Comparison of ENCODE assay signal across 7 mouse cellular contexts in the genomic region with DNA sequence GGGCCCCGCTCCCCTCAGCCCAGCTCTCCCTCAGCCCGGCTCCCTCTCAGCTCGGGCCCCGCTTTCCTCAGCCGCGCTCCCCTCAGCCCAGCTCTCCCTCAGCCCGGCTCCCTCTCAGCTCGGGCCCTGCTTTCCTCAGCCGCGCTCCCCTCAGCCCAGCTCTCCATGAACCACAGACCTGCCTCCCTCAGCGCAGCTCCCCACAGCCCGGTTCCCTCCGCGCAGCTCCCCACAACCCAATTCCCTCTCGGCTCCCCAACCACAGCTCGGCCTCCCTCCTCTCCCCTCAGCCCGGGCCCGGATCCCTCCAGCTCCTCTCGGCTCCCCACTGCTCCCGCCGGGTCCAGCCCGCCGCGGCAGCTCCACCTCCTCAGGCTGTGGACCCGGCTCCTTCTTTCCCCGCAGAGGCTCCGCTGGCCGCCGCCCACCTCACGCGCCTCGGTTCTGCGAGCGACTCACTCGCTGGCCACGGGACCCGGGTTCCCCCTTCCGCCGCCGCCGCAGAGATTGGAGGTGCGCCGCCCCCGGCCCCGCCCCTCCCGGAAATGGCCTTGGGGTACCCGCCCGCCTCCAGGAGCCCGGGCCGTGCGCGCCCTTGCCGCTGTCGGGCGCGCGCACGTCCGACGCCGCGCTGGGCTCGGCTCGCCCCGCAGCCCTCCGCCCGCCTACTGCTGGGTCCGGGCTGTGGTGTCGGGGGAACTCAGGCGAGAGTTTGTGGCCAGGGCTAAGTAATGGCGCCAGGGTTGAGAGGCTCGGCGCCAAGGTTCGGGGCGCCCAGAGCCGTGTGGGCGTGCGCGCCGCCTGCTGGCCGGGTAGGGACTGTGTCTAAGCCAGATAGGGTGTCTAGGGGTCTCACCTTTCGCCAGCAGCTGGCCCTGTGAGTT. TPM values are rescaled to one million over a fixed set of nuclear protein-coding genes. Genes with fewer than 3 reads are reported as not detected.
DNase-seq lines count a peak whose midpoint lies in the region; ATAC-seq lines count a peak whose summit lies in the region.

Gene Sgpl1 (minus strand): TSS at position 547 of the 884 bp plus-strand sequence.

- WGBS in intestine, embryonic 16.5 days = under 1% methylated on average over 81 of the region's 82 CpGs
- WGBS in midbrain, embryonic 11.5 days = under 1% methylated on average over 82 of the region's 82 CpGs

- no peaks in the 10 kb centered on the region for H3K27me3 ChIP-seq in intestine, embryonic 16.5 days (replicated peaks; ENCODE audit: control insufficient read depth, insufficient read depth, low read length)
- H3K27me3 ChIP-seq in midbrain, embryonic 11.5 days (ENCODE audit: control insufficient read depth, insufficient read depth, low read length) = no peaks in the 10 kb centered on the region

- intact Hi-C loops in left cerebral cortex, postnatal 36 days (cut with DNase I) = no loop called here

- H3K9me3 ChIP-seq in intestine, embryonic 16.5 days (ENCODE audit: control insufficient read depth, low read length) = no peaks in the 10 kb centered on the region
- no peaks in the 10 kb centered on the region for H3K9me3 ChIP-seq in midbrain, embryonic 11.5 days (ENCODE audit: control insufficient read depth, low read length)

- DNase-seq in adrenal gland, adult 2 months = peak; percentile 97
- peak; percentile 85 for DNase-seq in embryo, embryonic 11.5 days (ENCODE audit: low read depth, low spot score)
- peak; percentile 91 to 93 for DNase-seq in gastrocnemius, postnatal 4 days (ENCODE audit: low spot score in 2 of 2)
- DNase-seq in left cerebral cortex, postnatal 36 days (ENCODE audit: low spot score in 2 of 2) = peak; percentile 88 to 90
- DNase-seq in midbrain, embryonic 11.5 days (ENCODE audit: low spot score, missing footprints) = peak; percentile 99
- peak; percentile 82 for DNase-seq in skeletal muscle tissue, adult 2 months (ENCODE audit: low read depth, low spot score)

- peak within 1 kb of the TSS; percentile 66 for H3K4me3 ChIP-seq in intestine, embryonic 16.5 days (ENCODE audit: low read length)
- peak within 1 kb of the TSS; percentile 73 for H3K4me3 ChIP-seq in midbrain, embryonic 11.5 days (ENCODE audit: low read depth, low read length)

- H3K27ac ChIP-seq in intestine, embryonic 16.5 days (ENCODE audit: low read length) = peak within 1 kb of the TSS; percentile 84
- H3K27ac ChIP-seq in midbrain, embryonic 11.5 days (ENCODE audit: low read depth, low read length) = peak within 1 kb of the TSS; percentile 78

- peak within 1 kb of the TSS; percentile 89 for H3K4me2 ChIP-seq in intestine, embryonic 16.5 days (ENCODE audit: low read depth, low read length)
- H3K4me2 ChIP-seq in midbrain, embryonic 11.5 days = peak within 1 kb of the TSS; percentile 81

- H3K9ac ChIP-seq in intestine, embryonic 16.5 days (ENCODE audit: low read depth, low read length) = peak within 1 kb of the TSS; percentile 91
- peak within 1 kb of the TSS; percentile 79 for H3K9ac ChIP-seq in midbrain, embryonic 11.5 days (ENCODE audit: low read length)

- ATAC-seq in intestine, embryonic 16.5 days = peak; percentile 91
- peak; percentile 87 for ATAC-seq in midbrain, embryonic 11.5 days (ENCODE audit: low FRiP score)

- no peaks in the 10 kb centered on the region for H3K36me3 ChIP-seq in intestine, embryonic 16.5 days (ENCODE audit: control insufficient read depth, insufficient read depth, low read length)
- H3K36me3 ChIP-seq in midbrain, embryonic 11.5 days (ENCODE audit: control insufficient read depth, insufficient read depth, low read length) = no peaks in the 10 kb centered on the region

- H3K4me1 ChIP-seq in intestine, embryonic 16.5 days (ENCODE audit: control insufficient read depth, insufficient read depth, low read length) = peaks cover 6% of the 10 kb centered on the region
- peaks cover 5% of the 10 kb centered on the region for H3K4me1 ChIP-seq in midbrain, embryonic 11.5 days (ENCODE audit: control insufficient read depth, insufficient read depth, low read length)

RNA-seq across cellular contexts. Expression of gene Sgpl1, which starts in this region (rescaled TPM):
- 100 to 1,000 TPM in 1 of 2 experiments, 10 to 100 TPM in 1; 67.2 to 106 TPM for total RNA-seq in adrenal gland, adult 2 months (2021)
- polyA plus RNA-seq in adrenal gland, adult 2 months (2012; rRNA removed) = 16.2 and 18.0 TPM in 2 replicates
- 10 to 100 TPM; 27.8 to 28.7 TPM for total RNA-seq in gastrocnemius, postnatal 4 days (2021)
- polyA plus RNA-seq in intestine, embryonic 16.5 days (2015; fragmentation: Nextera tagmentation; extraction: Ambion mirVana) = 110 and 147 TPM in 2 replicates
- 10 to 100 TPM; 21.5 to 26.4 TPM for total RNA-seq in left cerebral cortex, postnatal 36 days (2021)
- polyA plus RNA-seq in midbrain, embryonic 11.5 days (2014; fragmentation: Nextera tagmentation; extraction: Ambion mirVana) = 78.0 and 80.7 TPM in 2 replicates

Comparison
In these comparisons a context has a peak if more than half of its experiments do, and no peak if none do; other contexts are left out.
1. Peak in every context shown above with its lines: DNase-seq, ATAC-seq, H3K4me3 ChIP-seq and H3K27ac ChIP-seq.